Mouse (Mus musculus) small intestine, adult 2 months (tissue): ENCODE results near the gene Mlf2.

Source experiments
- CTCF ChIP-seq: fragments of 200-500 bp; IDR thresholded peaks from 2 replicates; pipeline ENCODE4 v1.5.1; 2012; ENCODE audit warnings: low read depth, mild to moderate bottlenecking, control low read depth, inconsistent platforms, low read length, moderate library complexity, mixed read lengths; ENCODE audit not compliant: insufficient replicate concordance, insufficient read length; ENCODE audit errors: extremely low read depth
- POLR2A ChIP-seq: fragments of 200-500 bp; IDR thresholded peaks from 2 replicates; pipeline ENCODE4 v1.6.1; 2012; ENCODE audit warnings: low read depth, mild to moderate bottlenecking, control low read depth, inconsistent platforms, low read length, moderate library complexity

DNA sequence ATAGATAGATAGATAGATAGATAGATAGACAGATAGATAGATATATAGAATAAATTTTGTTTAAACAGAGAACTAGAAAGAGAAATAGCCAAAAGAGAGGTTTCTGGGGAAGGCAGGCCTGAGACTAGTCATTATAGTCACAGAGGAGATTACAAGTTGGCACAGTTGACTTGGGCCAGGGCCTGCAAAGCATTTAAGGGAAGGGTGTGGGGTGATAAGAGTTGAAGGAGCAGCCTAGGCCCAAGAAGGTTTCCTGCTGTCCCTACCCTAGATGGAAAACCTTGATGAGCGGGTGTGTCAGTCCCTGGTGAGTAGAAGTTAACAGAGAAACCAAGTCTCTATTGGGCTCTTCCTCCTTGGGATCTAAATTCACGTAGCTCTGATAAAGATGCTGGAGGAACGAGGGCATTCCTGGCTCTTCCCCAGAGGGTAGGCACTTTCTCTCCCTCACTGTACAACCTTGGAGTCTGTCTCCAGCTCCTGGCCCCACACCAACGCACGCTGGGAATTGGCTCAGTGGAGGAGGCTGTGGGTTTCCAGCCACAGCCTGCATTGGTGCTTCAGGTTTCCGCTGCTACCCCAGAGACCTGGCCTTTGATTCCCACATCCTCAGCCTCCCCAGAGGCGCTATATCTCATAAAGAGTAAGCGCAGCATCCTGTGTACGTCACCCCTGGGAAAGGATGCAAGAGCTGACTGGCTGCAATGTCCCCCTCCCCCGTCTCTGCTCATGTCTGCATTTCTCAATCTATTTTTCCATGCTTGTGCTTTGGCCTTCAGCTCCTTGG is 46.3 kb upstream of the Mlf2 start:
- TF ChIP-seq CTCF (no peak), POLR2A (no peak)
